Mouse (Mus musculus) spleen, adult 18-20 months (tissue): Measurements from ENCODE around the gene Pgam1.
"Not testable (repeated sequence)": the region's sequence is repeated elsewhere in the genome, so short reads cannot be mapped to it uniquely, and the experiment has no call there.

ENCODE experiments used
- DNase-seq, 2 experiments: peaks; one replicate each; pipeline ENCODE4 v3.0.0; 2022; ENCODE audit warnings: mixed read lengths in 2 of 2

Pgam1 gene

DNA sequence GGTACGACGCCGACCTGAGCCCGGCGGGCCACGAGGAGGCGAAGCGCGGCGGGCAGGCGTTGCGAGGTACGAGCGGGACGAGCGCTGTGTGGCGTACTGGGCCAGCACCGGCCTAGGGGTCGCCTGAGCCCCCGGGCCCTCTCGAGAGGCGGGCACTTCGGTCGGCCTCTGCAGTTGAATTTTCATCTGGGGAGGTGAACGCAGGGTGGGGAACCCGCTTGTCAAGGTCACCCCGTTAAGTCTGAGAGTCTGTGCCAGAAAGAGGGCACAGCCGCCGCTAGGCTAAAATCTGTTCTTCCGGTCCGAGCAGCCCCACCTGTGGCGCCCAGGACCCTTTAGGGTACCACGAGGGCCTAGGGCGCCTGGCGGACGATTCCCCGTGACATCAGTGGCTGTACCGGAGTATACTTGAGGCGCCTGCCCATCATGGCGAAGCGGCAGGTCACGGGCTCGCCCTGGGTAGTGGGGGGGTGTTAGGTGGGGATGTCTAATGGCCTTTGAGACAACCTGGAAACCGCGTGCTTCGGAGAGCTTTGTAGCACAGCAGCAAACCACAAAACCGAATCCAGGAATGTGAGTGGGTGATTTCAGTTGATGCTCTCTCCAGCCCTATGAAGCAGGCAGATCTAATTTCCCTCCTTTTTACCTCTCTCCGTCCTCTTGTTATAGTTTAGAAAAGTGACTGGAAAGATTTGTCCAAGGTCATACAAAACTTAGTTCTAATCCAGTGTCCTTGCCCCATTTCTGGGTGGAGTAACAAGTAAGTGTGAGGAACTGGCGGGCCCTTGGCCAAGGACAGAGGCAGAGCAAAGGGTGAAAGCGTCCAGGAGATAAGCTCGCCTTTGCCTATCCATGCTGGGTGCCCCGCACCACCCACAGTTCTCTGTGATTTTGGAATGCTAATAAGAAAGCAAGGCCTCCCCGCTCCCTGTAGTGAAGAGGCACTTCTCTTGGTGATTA is 678 bp downstream of the Pgam1 start:
- peak in 1 of 2 experiments; percentile 33 for DNase-seq

DNA sequence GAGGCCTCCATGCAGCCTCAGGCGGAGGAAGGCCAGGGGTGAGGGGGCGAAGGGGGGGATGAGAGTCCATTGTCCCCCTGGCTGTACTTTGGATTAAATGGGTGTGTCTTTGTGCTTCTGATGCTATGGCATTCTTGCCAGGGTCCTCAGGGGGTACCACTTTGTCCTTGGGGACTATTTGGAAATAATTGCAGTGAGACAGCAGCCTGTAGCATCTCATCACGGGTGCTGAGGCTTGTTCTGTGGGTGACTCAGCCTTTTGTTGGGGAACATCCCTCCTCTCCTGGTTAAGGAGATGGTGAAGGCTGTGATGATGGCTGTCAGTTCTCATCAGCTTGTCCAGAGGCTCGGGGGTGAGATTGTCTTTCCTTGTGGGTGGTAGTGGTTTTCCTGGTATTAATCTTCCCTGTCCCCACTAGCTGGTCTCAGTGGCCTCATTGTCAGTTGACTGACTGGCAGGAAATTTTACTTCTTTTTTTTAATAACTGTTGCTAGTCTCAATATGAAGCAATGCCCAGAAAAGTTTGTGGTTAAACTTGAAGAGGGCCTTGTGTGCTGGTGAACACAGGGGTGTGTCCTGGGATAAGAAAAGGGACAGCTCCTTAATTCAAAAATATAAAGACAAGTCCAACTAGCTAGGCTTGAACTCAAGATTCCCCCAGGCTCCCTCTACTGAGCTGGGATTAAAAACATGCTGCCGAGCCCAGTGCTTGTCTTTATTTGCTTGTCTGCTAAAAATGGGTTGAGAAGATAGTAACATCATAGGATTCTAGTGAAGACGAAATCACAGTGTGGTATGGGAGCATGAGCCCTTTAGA is 2.3 kb downstream of the Pgam1 start:
- DNase-seq: no peak

DNA sequence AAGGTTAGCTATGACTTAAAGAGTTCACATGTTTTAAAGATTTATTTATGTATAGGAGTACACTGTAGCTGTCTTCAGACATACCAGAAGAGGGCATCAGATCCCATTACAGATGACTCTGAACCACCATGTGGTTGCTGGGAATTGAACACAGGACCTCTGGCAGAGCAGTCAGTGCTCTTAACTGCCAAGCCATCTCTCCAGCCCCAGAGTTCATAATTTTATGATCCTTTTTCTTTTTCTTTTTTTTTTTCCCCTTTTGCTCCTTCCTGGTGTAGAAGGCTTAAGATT is 2.8 kb downstream of the Pgam1 start:
- DNase-seq: not testable (repeated sequence)

DNA sequence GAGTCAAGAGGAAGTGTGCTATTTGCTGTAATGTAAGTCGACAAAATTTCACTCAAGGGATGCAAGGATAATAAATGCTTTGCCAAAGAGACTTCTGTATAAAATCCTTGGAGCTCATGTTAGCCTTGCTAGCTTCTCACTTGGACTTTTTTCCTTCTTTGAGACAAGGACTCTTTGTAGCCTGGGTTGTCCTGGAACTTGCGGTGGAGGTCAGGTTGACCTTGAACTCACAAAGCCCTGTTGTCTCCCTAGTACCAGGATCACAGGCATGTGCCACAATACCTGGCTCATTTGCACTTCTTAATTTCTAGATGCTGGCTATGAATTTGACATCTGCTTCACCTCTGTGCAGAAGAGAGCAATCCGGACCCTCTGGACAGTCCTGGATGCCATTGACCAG is 3.6 kb downstream of the Pgam1 start:
- DNase-seq: no peak

DNA sequence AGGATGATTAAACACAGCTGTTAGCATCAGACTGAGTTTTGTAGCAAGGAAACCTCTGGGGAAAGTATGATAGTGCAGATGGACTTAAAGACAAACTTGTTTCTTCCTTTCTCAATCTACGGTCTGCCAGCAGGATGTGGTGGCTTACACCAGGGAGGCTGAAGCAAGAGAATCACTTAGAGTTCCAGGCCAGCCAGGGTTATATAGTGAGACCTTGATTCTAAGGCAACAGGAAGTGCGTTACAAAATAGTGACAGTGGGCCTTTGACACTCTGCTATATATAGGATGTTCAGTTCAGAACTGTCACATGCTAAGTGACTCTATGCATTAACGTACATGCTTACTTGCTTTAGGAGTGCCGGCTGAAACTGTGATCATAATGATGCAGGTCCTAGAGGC is 5.1 kb downstream of the Pgam1 start:
- DNase-seq: no peak

DNA sequence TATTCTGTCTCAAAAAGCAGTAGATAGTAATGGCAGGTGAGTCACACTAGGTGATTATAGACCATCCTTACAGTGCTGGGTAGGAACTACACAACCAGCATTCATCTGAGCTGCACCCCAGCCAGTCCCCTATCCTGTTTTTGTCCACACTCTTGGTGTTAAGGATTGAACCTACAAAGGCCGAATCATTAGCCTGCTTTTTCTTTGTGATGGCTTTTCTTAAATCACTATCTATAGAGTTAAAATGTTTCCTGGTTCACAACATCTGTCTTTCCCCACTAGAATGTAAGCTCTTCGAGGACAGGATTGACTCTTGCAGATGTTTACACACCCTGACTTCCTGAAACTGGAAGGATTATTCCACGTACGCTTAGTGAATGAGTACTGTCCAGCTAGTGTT is 7.7 kb downstream of the Pgam1 start:
- DNase-seq: no peak

DNA sequence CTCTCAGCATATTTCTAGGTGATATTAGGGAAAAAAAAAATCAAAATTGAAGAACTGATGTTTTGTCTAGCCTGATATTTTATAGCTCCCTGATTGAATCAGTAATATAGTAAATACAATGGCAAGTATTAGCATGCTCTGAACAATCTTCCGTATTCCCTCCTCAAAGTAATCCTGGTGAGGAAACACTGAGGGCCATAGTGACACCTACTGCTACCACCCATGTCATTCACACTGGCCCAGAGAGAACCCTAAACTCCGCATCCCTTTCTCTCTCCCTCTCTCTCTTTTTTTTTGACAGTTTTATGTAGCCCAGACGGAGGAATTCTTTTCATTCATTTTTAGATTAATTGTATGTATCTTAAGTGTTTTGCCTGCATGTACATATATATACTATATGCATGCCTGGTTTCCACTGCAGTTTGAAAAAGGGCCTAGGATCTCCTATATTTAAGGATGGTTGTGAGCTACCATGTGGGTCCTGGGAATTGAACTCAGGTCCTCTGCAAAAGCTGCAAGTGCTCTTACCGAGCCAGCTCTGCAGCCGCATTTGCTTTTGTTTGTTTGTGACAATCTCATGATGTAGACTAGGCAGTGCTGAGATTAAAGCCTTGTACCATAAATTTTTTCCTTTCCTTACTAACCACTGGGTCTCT is 8.8 kb downstream of the Pgam1 start:
- DNase-seq: no peak

DNA sequence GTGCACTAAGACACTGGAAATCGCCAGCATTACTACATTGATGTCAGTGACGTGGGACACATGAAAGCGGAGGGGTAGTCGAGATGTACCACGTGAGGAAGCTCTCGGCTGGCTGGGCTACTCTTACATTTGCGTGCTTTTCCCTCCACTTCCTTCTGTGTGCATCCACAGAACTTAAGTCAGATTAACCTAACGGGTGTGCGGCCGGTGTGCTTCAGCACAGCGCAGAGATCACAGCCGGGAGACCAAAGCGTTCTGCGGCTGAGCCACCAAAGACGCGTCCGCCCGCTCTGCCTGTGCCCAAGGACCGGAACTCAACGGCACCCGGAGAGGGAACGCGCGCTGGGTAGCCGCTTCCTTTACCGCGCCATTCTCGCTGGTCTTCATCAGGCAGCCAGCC is 21.0 kb downstream of the Pgam1 start:
- DNase-seq: no peak

DNA sequence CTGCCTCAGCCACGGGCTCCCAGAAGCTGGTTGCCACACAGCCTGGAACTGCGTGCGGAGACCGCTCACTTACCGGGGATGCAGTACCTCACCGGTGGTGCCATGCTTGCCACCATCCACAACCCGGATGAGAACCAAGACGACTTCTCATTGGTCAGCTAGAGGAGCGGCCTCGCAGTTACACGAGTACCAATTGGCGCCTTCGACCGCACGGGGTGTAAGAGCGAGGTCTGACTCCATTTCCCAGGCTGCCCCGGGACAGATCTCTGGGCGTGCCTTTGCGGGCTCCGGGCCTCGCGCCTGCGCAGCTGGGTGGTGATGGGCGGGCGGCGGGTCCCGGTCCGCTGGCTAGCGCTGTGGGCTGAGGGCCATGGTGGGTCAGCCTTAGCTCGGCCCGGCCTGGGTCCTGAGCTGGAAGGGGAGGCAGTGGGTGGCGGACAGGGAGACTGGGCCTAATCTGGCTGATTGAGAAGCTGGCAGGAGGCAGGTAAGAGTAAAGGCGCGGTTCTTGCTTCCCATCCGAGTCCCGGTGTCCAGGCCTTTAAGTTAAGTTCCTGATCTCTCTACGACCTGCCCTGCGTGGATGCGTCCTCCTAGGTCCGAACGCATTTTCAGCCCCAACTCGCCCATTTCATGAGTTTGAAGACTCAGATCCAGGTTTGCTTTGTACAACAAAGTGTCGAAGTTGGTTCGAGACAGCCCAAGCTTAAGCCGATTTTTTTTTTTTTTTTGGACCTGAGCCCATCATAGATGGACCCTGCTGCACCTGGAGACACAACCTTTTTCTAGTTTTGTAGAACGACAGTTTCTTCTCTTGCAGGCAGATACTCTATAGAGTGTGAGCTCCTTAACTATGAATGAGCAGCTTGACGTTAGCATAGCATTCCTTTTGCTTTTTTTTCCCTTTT is 21.7 kb downstream of the Pgam1 start, which contains the start of the genes Exosc1 and Zdhhc16:
Gene Exosc1 (minus strand): TSS at position 245 of the 908 bp plus-strand sequence.
Gene Zdhhc16 (plus strand): TSS at position 302 of the 908 bp plus-strand sequence.
- peak; percentile 96 for DNase-seq

DNA sequence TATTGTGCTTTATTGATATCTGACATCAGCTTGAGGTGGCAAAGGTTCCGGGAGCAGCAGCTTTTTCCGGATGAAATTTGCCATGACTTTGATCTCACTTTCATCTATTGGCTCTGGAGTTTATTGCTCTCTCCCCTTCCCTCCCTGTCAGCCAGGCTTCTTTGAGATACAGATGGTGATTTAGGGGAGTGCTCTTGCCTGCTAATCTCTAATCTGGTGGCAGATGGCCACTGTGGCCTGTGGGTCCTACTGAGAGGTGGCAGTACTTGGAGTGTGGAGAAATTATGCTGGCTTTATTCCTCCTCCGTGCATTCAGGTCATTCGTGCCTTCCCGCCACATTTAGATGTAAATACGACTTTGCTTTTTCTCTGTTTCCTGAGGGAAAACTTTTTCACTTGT is 22.4 kb downstream of the Pgam1 start:
- DNase-seq: no peak

DNA sequence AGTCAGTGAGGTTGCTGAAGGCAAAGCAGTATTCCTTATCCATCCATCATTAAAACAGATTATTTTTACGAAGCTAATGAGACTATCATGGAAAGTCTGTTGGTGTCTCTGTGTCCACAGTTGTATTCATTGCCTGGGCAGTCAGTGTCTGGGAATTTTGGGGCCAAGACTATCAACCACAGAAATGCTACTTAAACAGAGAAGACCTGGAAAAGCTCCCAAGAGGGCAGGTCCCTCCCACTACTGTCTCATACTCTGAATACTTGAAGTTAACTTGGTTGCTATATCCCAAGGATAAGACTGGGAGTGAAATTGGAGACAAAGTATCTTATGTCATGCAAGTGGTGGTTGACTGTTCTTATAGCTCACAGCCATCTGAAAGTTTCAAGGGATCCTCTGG is 24.2 kb downstream of the Pgam1 start:
- no peak for DNase-seq

DNA sequence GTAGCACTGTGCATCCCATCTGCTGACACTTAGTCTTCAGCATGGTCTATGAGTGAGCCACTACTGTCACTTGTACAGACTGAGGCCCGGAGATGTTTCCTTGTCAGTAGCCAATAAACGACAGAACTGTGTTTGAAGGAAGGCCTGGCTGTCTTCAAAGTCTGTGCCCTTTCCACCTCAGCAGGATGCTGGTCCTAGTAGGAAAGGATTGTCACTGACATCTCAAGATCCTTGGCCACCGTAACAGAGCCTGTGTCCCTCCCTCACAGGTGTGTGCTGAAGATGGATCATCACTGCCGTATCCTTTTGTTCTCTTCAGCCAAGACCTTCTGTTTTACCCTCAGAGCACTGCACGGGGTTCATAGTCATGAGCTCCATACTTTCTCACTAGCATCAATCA is 26.8 kb downstream of the Pgam1 start:
- no peak for DNase-seq

DNA sequence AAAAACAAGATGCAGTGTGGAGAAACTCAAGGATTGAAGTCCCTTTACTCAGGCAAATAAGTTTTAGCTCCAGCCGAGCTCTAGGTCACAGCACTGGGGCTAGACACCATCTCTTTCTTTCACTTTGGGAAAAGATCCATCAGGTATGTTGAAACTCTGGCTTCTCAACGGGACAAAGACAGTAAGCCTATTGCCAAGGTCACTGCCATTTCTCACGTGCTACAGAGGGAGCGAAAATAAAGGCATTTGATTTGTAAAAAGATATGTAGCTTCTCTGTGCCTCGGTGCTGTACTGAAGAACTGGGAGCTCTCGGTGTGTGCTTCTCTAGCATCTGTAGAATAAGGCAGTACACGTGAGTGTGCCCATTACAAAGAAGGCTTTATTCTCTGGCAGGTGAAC is 32.1 kb downstream of the Pgam1 start:
- no peak for DNase-seq

DNA sequence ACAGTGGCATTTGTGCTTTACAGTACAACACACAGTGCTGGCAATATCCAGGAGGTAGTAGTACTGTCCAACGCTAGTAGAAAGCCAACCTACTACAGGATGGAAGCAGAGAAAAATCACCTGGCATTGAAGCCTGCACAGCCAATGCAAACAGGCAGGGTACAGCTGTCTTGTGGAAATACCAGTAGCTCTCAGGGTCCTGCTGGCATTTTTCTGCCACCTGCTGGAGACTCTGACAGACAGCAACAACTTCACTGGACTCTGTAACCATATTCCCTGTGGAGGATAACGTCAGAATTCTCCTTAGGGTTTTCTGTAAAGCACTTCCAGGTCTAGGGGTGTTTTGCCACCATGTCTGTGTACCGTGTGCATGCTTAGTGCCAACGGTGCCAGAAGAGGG is 40.6 kb downstream of the Pgam1 start:
- DNase-seq: no peak

DNA sequence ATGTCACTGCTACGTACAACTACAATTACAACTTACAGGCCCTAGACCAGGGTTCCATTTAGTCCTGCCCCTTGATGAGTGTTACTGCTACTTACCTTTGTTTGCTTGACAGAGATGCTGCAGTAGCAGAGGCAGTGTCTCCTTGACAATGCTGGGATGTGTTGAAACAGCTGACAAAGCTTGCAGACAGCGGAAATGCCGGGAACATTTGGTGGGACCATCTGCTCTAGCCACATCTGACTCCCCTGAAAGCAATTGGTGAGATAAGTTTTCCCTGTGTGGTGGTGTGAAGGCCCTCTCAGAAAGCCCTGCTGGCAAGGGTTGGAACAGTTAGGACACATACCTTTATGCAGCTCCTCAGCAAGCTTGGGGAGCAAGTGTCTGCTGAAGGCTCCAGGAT is 41.9 kb downstream of the Pgam1 start:
- no peak for DNase-seq
